Mouse (Mus musculus) left cerebral cortex, adult 9 months (tissue): Measurements from ENCODE around the gene Men1.

Experiments
- DNase-seq, 2 experiments: peaks; one replicate each; pipeline ENCODE4 v3.0.0; 2022; ENCODE audit warnings: low spot score in 2 of 2

Gene Men1

GRCm38 (mm10) chr19:6338716-6339115, 3.9 kb downstream of the Men1 start:
- no peak for DNase-seq

GRCm38 (mm10) chr19:6339191-6339590, 4.4 kb downstream of the Men1 start:
- DNase-seq: no peak

GRCm38 (mm10) chr19:6339890-6340504, 5.2 kb downstream of the Men1 start:
- DNase-seq: no peak

GRCm38 (mm10) chr19:6340524-6341452, 6.0 kb downstream of the Men1 start, which contains the start of gene Map4k2:
Map4k2 (plus strand) TSS chr19:6341135.
- peak in 1 of 2 experiments; percentile 71 for DNase-seq

- DNase-seq: no peak
These were observed 6.8 kb downstream of the Men1 start for GRCm38 (mm10) chr19:6341453-6342077.

- no peak for DNase-seq
These were observed 7.6 kb downstream of the Men1 start for GRCm38 (mm10) chr19:6342276-6342933.

- DNase-seq: no peak
These were observed 8.5 kb downstream of the Men1 start for GRCm38 (mm10) chr19:6343066-6343925.

- DNase-seq: no peak
These were observed 9.2 kb downstream of the Men1 start for GRCm38 (mm10) chr19:6343996-6344395.

GRCm38 (mm10) chr19:6346023-6346422, 11.2 kb downstream of the Men1 start:
- DNase-seq: no peak

- no peak for DNase-seq
These were observed 11.9 kb downstream of the Men1 start for GRCm38 (mm10) chr19:6346661-6347060.

GRCm38 (mm10) chr19:6347615-6348014, 12.8 kb downstream of the Men1 start:
- DNase-seq: no peak

- no peak for DNase-seq
These were observed 13.9 kb downstream of the Men1 start for GRCm38 (mm10) chr19:6348717-6349116.

GRCm38 (mm10) chr19:6349215-6349983, 14.6 kb downstream of the Men1 start:
- DNase-seq: no peak

- no peak for DNase-seq
These were observed 16.8 kb downstream of the Men1 start for GRCm38 (mm10) chr19:6351431-6352106.

GRCm38 (mm10) chr19:6352107-6352505, 17.3 kb downstream of the Men1 start:
- no peak for DNase-seq

GRCm38 (mm10) chr19:6354030-6354429, 19.3 kb downstream of the Men1 start:
- DNase-seq: no peak

- no peak for DNase-seq
These were observed 26.5 kb downstream of the Men1 start for GRCm38 (mm10) chr19:6361291-6361690.

- no peak for DNase-seq
These were observed 28.3 kb downstream of the Men1 start for GRCm38 (mm10) chr19:6363091-6363410.

GRCm38 (mm10) chr19:6363411-6364240, 28.8 kb downstream of the Men1 start, which contains the start of gene Sf1:
Sf1 (plus strand) TSS chr19:6363690.
- peak; percentile 100 for DNase-seq
